Mouse (Mus musculus) CH12.LX (cell line): ENCODE results near the gene Cd248. TPM values are rescaled to one million over a fixed set of nuclear protein-coding genes. Genes with fewer than 3 reads are reported as not detected.

Source experiments
- DNase-seq: peaks from one replicate; pipeline ENCODE4 v3.0.0-alpha.2; 2013; ENCODE audit errors: extremely low read depth
- H3K27ac ChIP-seq: 2 replicates; pipeline ENCODE4 v1.5.1; 2012; ENCODE audit warnings: low read depth, mild to moderate bottlenecking, control low read depth, moderate library complexity; ENCODE audit not compliant: insufficient read depth
- H3K27me3 ChIP-seq: replicated peaks from 2 replicates; pipeline ENCODE3; 2012; ENCODE audit warnings: inconsistent platforms
- H3K36me3 ChIP-seq, 2 experiments: replicated peaks in 1 of 2; 2 replicates each; pipeline versions ENCODE3 to v1.6.1; 2012; ENCODE audit warnings: inconsistent platforms in 1 of 2, low read length in 1 of 2, mild to moderate bottlenecking in 1 of 2, mixed read lengths in 1 of 2, moderate library complexity in 1 of 2; ENCODE audit not compliant: control insufficient read depth in 1 of 2, insufficient read depth in 1 of 2
- H3K4me1 ChIP-seq, 2 experiments: 2 replicates each; pipeline ENCODE4 v1.6.1; 2012; ENCODE audit warnings: inconsistent platforms in 1 of 2, moderate library complexity in 1 of 2; ENCODE audit not compliant: insufficient read depth in 2 of 2, control insufficient read depth in 1 of 2
- H3K4me2 ChIP-seq: 2 replicates; pipeline ENCODE4 v1.6.1; 2012; ENCODE audit warnings: low read depth, mild to moderate bottlenecking, control low read depth; ENCODE audit not compliant: poor library complexity, insufficient read depth, severe bottlenecking
- H3K4me3 ChIP-seq, 3 experiments: fragments of 150-350 bp in 1 of 3; sonication (generic) in 1 of 3; replicated peaks in 1 of 3; 2 replicates each; pipeline versions ENCODE3 to v1.5.1; 2011 to 2012; ENCODE audit warnings: low read depth in 2 of 3, low read length in 2 of 3, mild to moderate bottlenecking in 2 of 3, moderate library complexity in 2 of 3, control low read depth in 1 of 3, improper control_type of control experiment in 1 of 3, inconsistent platforms in 1 of 3, mixed read lengths in 1 of 3; ENCODE audit not compliant: poor library complexity in 1 of 3
- H3K79me2 ChIP-seq: replicated peaks from 2 replicates; pipeline ENCODE4 v1.6.1; 2012; ENCODE audit warnings: mild to moderate bottlenecking, moderate library complexity; ENCODE audit not compliant: control insufficient read depth, poor library complexity, insufficient read depth, severe bottlenecking; ENCODE audit errors: extremely low read depth
- H3K9ac ChIP-seq: 2 replicates; pipeline ENCODE4 v1.6.1; 2012; ENCODE audit warnings: low read depth, mild to moderate bottlenecking, control low read depth, moderate library complexity; ENCODE audit not compliant: insufficient read depth
- H3K9me3 ChIP-seq: replicated peaks from 2 replicates; pipeline ENCODE3; 2012; ENCODE audit warnings: low read length, inconsistent platforms, mixed read lengths
- BHLHE40 ChIP-seq: IDR thresholded peaks from 2 replicates; pipeline ENCODE4 v1.6.1; 2011; ENCODE audit warnings: mild to moderate bottlenecking, low read depth, low read length, improper control_type of control experiment
- CHD1 ChIP-seq: IDR thresholded peaks from 2 replicates; pipeline ENCODE4 v1.6.1; 2012; ENCODE audit warnings: low read depth, low read length, improper control_type of control experiment, inconsistent platforms
- CHD2 ChIP-seq: IDR thresholded peaks from 2 replicates; pipeline ENCODE4 v1.6.1; 2011; ENCODE audit warnings: low read length, improper control_type of control experiment
- CTCF ChIP-seq, 2 experiments: IDR thresholded peaks in 1 of 2; conservative IDR thresholded peaks in 1 of 2; 2 replicates each; pipeline ENCODE4 v1.5.1; 2011 to 2012; ENCODE audit warnings: low read depth in 2 of 2, low read length in 2 of 2, improper control_type of control experiment in 1 of 2, inconsistent platforms in 1 of 2, mild to moderate bottlenecking in 1 of 2, moderate library complexity in 1 of 2
- E2F4 ChIP-seq: IDR thresholded peaks from 2 replicates; pipeline ENCODE4 v1.6.1; 2011; ENCODE audit warnings: low read depth, low read length, improper control_type of control experiment; ENCODE audit not compliant: insufficient replicate concordance
- ELF1 ChIP-seq: IDR thresholded peaks from 2 replicates; pipeline ENCODE4 v1.6.1; 2014; ENCODE audit warnings: low read depth, mild to moderate bottlenecking, inconsistent platforms, low read length, improper control_type of control experiment
- GABPA ChIP-seq: IDR thresholded peaks from 2 replicates; pipeline ENCODE4 v1.6.1; 2012; ENCODE audit warnings: low read depth, low read length, improper control_type of control experiment, inconsistent platforms; ENCODE audit not compliant: insufficient replicate concordance
- HCFC1 ChIP-seq: IDR thresholded peaks from 2 replicates; pipeline ENCODE4 v1.6.1; 2012; ENCODE audit warnings: low read depth, mild to moderate bottlenecking, inconsistent platforms, low read length, improper control_type of control experiment
- JUN ChIP-seq: IDR thresholded peaks from 2 replicates; pipeline ENCODE4 v1.6.1; 2011; ENCODE audit warnings: low read depth, mild to moderate bottlenecking, low read length, improper control_type of control experiment, moderate library complexity; ENCODE audit not compliant: insufficient read depth
- MAFK ChIP-seq: IDR thresholded peaks from 2 replicates; pipeline ENCODE4 v1.6.1; 2011; ENCODE audit warnings: low read length, improper control_type of control experiment; ENCODE audit not compliant: insufficient replicate concordance
- MAX ChIP-seq: IDR thresholded peaks from 2 replicates; pipeline ENCODE4 v1.6.1; 2011; ENCODE audit warnings: low read length, improper control_type of control experiment
- MEF2A ChIP-seq: IDR thresholded peaks from 2 replicates; pipeline ENCODE4 v1.6.1; 2014; ENCODE audit warnings: low read depth, mild to moderate bottlenecking, inconsistent platforms, low read length, improper control_type of control experiment, borderline replicate concordance
- MXI1 ChIP-seq: IDR thresholded peaks from 2 replicates; pipeline ENCODE4 v1.6.1; 2011; ENCODE audit warnings: mild to moderate bottlenecking, low read depth, low read length, improper control_type of control experiment
- MYC ChIP-seq: IDR thresholded peaks from 2 replicates; pipeline ENCODE4 v1.6.1; 2011; ENCODE audit warnings: low read depth, mild to moderate bottlenecking, improper control_type of control experiment, low read length
- NELFE ChIP-seq: IDR thresholded peaks from 2 replicates; pipeline ENCODE4 v1.6.1; 2011; ENCODE audit warnings: low read depth, low read length, improper control_type of control experiment
- NRF1 ChIP-seq: IDR thresholded peaks from 2 replicates; pipeline ENCODE4 v1.6.1; 2014; ENCODE audit warnings: low read depth, mild to moderate bottlenecking, inconsistent platforms, low read length, improper control_type of control experiment, moderate library complexity
- PAX5 ChIP-seq: IDR thresholded peaks from 2 replicates; pipeline ENCODE4 v1.6.1; 2012; ENCODE audit warnings: low read length, inconsistent platforms, mixed read lengths
- POLR2A ChIP-seq: IDR thresholded peaks from 2 replicates; pipeline ENCODE4 v1.6.1; 2011; ENCODE audit warnings: low read depth, mild to moderate bottlenecking, improper control_type of control experiment, low read length
- TCF12 ChIP-seq: IDR thresholded peaks from 2 replicates; pipeline ENCODE4 v1.6.1; 2014; ENCODE audit warnings: low read depth, mild to moderate bottlenecking, inconsistent platforms, low read length, improper control_type of control experiment
- USF1 ChIP-seq: IDR thresholded peaks from 2 replicates; pipeline ENCODE4 v1.6.1; 2014; ENCODE audit warnings: low read depth, mild to moderate bottlenecking, inconsistent platforms, low read length, improper control_type of control experiment
- ZC3H11A ChIP-seq: IDR thresholded peaks from 2 replicates; pipeline ENCODE4 v1.6.1; 2012; ENCODE audit warnings: low read depth, mild to moderate bottlenecking, inconsistent platforms, low read length, improper control_type of control experiment
- ZKSCAN1 ChIP-seq: IDR thresholded peaks from 2 replicates; pipeline ENCODE4 v1.6.1; 2012; ENCODE audit warnings: low read depth, inconsistent platforms, low read length, improper control_type of control experiment, borderline replicate concordance
- dilution Hi-C: fragments of 300-500 bp; cut with MboI; formaldehyde crosslinking; loops from 2 replicates; pipeline ENCODE4 v1.14.3; 2020; ENCODE audit warnings: low sequenced_read_pairs; ENCODE audit not compliant: extremely low pct_unique_long_range_greater_than_20kb, extremely low pct_ligation_motif_present
- in situ Hi-C: fragments of 300-500 bp; cut with MboI; formaldehyde crosslinking; loops from 3 replicates; pipeline ENCODE4 v1.14.3; 2019; ENCODE audit warnings: low sequenced_read_pairs, low pct_ligation_motif_present, low pct_unique_long_range_greater_than_20kb, mixed read lengths
- polyA plus RNA-seq: library from polyadenylated mRNA; unstranded; fragments of >175 nt; gene quantifications from 2 replicates; pipeline ENCODE4 v1.2.1, GENCODE M21; 2012; ENCODE audit warnings: low read depth; ENCODE audit not compliant: insufficient read length
- total RNA-seq, 2 experiments: library from RNA; depleted of rRNA; stranded (reverse); fragments of 300-350 nt in 1 of 2; fragments of >200 nt in 1 of 2; gene quantifications; 2 replicates each; pipeline ENCODE4 v1.2.3; 2012 to 2014

Cd248 gene
- total and polyA plus RNA-seq, 3 experiments = not detected

DNA sequence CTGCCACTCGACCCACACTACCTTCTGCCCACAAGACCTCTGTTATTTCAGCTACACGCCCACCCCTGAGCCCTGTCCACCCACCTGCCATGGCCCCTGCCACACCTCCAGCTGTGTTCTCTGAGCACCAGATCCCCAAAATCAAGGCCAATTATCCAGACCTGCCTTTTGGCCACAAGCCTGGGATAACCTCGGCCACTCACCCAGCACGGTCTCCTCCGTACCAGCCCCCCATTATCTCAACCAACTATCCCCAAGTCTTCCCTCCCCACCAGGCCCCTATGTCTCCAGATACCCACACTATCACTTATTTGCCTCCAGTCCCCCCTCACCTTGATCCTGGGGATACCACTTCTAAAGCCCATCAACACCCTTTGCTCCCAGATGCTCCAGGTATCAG, 1.6 kb downstream of the Cd248 start:
- peaks cover 6 to 23% of the 10 kb centered on the region in 2 experiments; a peak in 3 of 4 replicates for H3K4me1 ChIP-seq
- DNase-seq = no peak
- H3K27ac ChIP-seq = no peak overlapping the region
- H3K27me3 ChIP-seq = peaks cover 85% of the 10 kb centered on the region
- dilution Hi-C loops = no loop called here
- in situ Hi-C loops = no loop called here
- H3K4me3 ChIP-seq = no peak overlapping the region
- no peaks in the 10 kb centered on the region for H3K36me3 ChIP-seq
- H3K9me3 ChIP-seq = no peaks in the 10 kb centered on the region
- no peak for TF ChIP-seq POLR2A
- TF ChIP-seq USF1 = no peak
- TF ChIP-seq NELFE = no peak
- H3K9ac ChIP-seq = no peak overlapping the region
- H3K4me2 ChIP-seq = no peak overlapping the region
- no peaks in the 10 kb centered on the region for H3K79me2 ChIP-seq

DNA sequence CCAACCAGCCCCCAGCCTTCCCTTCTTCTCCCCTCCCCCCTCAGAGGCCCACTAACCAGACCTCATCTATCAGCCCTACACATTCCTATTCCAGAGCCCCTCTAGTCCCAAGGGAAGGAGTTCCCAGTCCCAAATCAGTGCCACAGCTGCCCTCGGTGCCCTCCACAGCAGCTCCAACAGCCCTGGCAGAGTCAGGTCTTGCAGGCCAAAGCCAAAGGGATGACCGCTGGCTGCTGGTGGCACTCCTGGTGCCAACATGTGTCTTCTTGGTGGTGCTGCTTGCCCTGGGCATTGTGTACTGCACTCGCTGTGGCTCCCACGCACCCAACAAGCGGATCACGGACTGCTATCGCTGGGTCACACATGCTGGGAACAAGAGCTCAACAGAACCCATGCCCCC, 2.1 kb downstream of the Cd248 start:
- dilution Hi-C loops = no loop called here
- Histone ChIP-seq H3K4me2 (no peak overlapping the region), H3K27me3 (peaks cover 84% of the 10 kb centered on the region), H3K79me2 (no peaks in the 10 kb centered on the region), H3K4me3 (no peak overlapping the region), H3K27ac (no peak overlapping the region), H3K9ac (no peak overlapping the region), H3K36me3 (no peaks in the 10 kb centered on the region), H3K4me1 (peaks cover 8 to 23% of the 10 kb centered on the region in 2 experiments; a peak in 3 of 4 replicates), H3K9me3 (no peaks in the 10 kb centered on the region)
- no peak for TF ChIP-seq MXI1
- no peak for TF ChIP-seq ZKSCAN1
- no peak for TF ChIP-seq PAX5
- TF ChIP-seq CHD1 = no peak
- TF ChIP-seq E2F4 = no peak
- TF ChIP-seq MAFK = no peak
- no peak for TF ChIP-seq NRF1
- no peak for TF ChIP-seq ZC3H11A
- TF ChIP-seq CHD2 = no peak
- TF ChIP-seq BHLHE40 = no peak
- TF ChIP-seq MAX = no peak
- TF ChIP-seq HCFC1 = no peak
- no peak for DNase-seq
- in situ Hi-C loops = no loop called here

DNA sequence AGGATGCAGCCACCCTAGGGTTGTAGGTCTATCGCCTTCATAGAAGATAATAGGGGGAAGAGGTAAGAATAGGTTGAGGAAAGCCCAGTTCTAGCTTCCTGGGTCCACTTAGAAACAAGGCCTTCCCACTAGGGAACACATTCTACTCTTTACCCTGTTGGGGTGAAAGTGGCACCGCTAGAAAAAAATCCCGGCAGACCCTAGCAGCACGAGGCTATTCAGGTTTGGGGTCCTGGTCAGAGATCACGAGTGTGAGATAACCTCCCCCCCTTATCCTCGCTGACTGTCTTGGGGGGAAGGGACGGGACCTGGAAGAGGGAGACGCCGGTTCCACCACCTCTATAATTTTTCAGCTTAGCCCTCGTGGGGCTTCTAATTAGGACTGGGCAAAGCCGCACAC, 3.2 kb downstream of the Cd248 start:
- TF ChIP-seq CTCF (conservative IDR thresholded peaks at IDR 0.05 in 1 of 2, IDR thresholded peaks at IDR 0.05 in 1 of 2; ENCODE audit: low read depth in 2 of 2, low read length in 2 of 2) (no peak), MEF2A (no peak), JUN (no peak), MXI1 (no peak), PAX5 (no peak), MYC (no peak), ELF1 (no peak), GABPA (no peak), TCF12 (no peak), ZC3H11A (no peak), E2F4 (no peak), NELFE (no peak)
- H3K27ac ChIP-seq = no peak overlapping the region
- H3K4me3 ChIP-seq = no peak overlapping the region
- in situ Hi-C loops (no loop called here), dilution Hi-C loops (no loop called here)
- H3K9me3 ChIP-seq = no peaks in the 10 kb centered on the region
- H3K27me3 ChIP-seq = peaks cover 80% of the 10 kb centered on the region
- peaks cover 8 to 23% of the 10 kb centered on the region in 2 experiments; a peak in 3 of 4 replicates for H3K4me1 ChIP-seq
- H3K4me2 ChIP-seq = no peak overlapping the region
- no peak overlapping the region for H3K9ac ChIP-seq
- DNase-seq = no peak
- no peaks in the 10 kb centered on the region for H3K79me2 ChIP-seq
- H3K36me3 ChIP-seq = no peaks in the 10 kb centered on the region
